Mouse (Mus musculus): Measurements from ENCODE around the gene Mast3. TPM values are rescaled to one million over a fixed set of nuclear protein-coding genes. Genes with fewer than 3 reads are reported as not detected.

The Mast3 gene
- polyA plus RNA-seq, 1 experiment: 32.5 TPM

- peaks cover 42% of the 10 kb centered on the region for H3K27me3 ChIP-seq (ENCODE audit: control insufficient read depth, insufficient read depth, insufficient read length)
- no peak overlapping the region for H3ac ChIP-seq (ENCODE audit: control insufficient read depth, insufficient read length, low read depth)
- H3K4me3 ChIP-seq (ENCODE audit: insufficient read depth, poor library complexity, severe bottlenecking): no peak overlapping the region
- no peaks in the 10 kb centered on the region for H3K79me3 ChIP-seq (ENCODE audit: low read depth)
- no peaks in the 10 kb centered on the region for H3K79me2 ChIP-seq (ENCODE audit: control insufficient read depth, insufficient read depth)
- no peaks in the 10 kb centered on the region for H3K36me3 ChIP-seq (ENCODE audit: control insufficient read depth, insufficient read depth)
- TF ChIP-seq USF1 (IDR thresholded peaks at IDR 0.05; ENCODE audit: low read depth) (no peak), FOSL1 (IDR thresholded peaks at IDR 0.05; ENCODE audit: insufficient read depth, low read length, poor library complexity, severe bottlenecking) (no peak), CTCF (IDR thresholded peaks at IDR 0.05; ENCODE audit: control insufficient read depth, insufficient read depth, insufficient read length) (no peak), MAX (IDR thresholded peaks at IDR 0.05) (no peak), MYOD1 (IDR thresholded peaks at IDR 0.05; ENCODE audit: control insufficient read depth, insufficient read length, low read depth) (no peak), MYOG (IDR thresholded peaks at IDR 0.05; ENCODE audit: control insufficient read depth, extremely low read depth, insufficient read length) (no peak), CEBPB (IDR thresholded peaks at IDR 0.05; ENCODE audit: low read depth) (no peak)
Observed at GRCm38 (mm10) chr8:70746676-70747075, 58.2 kb downstream of the Mast3 start.

- TF ChIP-seq MYOD1 (IDR thresholded peaks at IDR 0.05; ENCODE audit: control insufficient read depth, insufficient read length, low read depth) (no peak), USF1 (IDR thresholded peaks at IDR 0.05; ENCODE audit: low read depth) (no peak), FOSL1 (IDR thresholded peaks at IDR 0.05; ENCODE audit: insufficient read depth, low read length, poor library complexity, severe bottlenecking) (no peak), CEBPB (IDR thresholded peaks at IDR 0.05; ENCODE audit: low read depth) (no peak), MYOG (IDR thresholded peaks at IDR 0.05; ENCODE audit: control insufficient read depth, extremely low read depth, insufficient read length) (no peak), MAX (IDR thresholded peaks at IDR 0.05) (no peak), CTCF (IDR thresholded peaks at IDR 0.05; ENCODE audit: control insufficient read depth, insufficient read depth, insufficient read length) (no peak)
- Histone ChIP-seq H3K4me3 (ENCODE audit: insufficient read depth, poor library complexity, severe bottlenecking) (no peak overlapping the region), H3K79me2 (ENCODE audit: control insufficient read depth, insufficient read depth) (no peaks in the 10 kb centered on the region), H3K79me3 (ENCODE audit: low read depth) (no peaks in the 10 kb centered on the region), H3K36me3 (ENCODE audit: control insufficient read depth, insufficient read depth) (no peaks in the 10 kb centered on the region), H3ac (ENCODE audit: control insufficient read depth, insufficient read length, low read depth) (no peak overlapping the region), H3K27me3 (ENCODE audit: control insufficient read depth, insufficient read depth, insufficient read length) (peaks cover 46% of the 10 kb centered on the region)
Observed at GRCm38 (mm10) chr8:70745691-70746220, 59.1 kb downstream of the Mast3 start.

- Histone ChIP-seq H3K4me3 (ENCODE audit: insufficient read depth, poor library complexity, severe bottlenecking) (no peak overlapping the region), H3ac (ENCODE audit: control insufficient read depth, insufficient read length, low read depth) (no peak overlapping the region), H3K79me2 (ENCODE audit: control insufficient read depth, insufficient read depth) (no peaks in the 10 kb centered on the region), H3K79me3 (ENCODE audit: low read depth) (no peaks in the 10 kb centered on the region), H3K36me3 (ENCODE audit: control insufficient read depth, insufficient read depth) (no peaks in the 10 kb centered on the region), H3K27me3 (ENCODE audit: control insufficient read depth, insufficient read depth, insufficient read length) (peaks cover 48% of the 10 kb centered on the region)
- TF ChIP-seq USF1 (IDR thresholded peaks at IDR 0.05; ENCODE audit: low read depth): no peak
- TF ChIP-seq MYOD1 (IDR thresholded peaks at IDR 0.05; ENCODE audit: control insufficient read depth, insufficient read length, low read depth): no peak
- no peak for TF ChIP-seq CEBPB (IDR thresholded peaks at IDR 0.05; ENCODE audit: low read depth)
Observed at GRCm38 (mm10) chr8:70744806-70745205, 60.0 kb downstream of the Mast3 start.

GRCm38 (mm10) chr8:70743656-70744590, 60.9 kb downstream of the Mast3 start:
- H3K4me3 ChIP-seq (ENCODE audit: insufficient read depth, poor library complexity, severe bottlenecking): no peak overlapping the region
- H3ac ChIP-seq (ENCODE audit: control insufficient read depth, insufficient read length, low read depth): no peak overlapping the region
- no peaks in the 10 kb centered on the region for H3K36me3 ChIP-seq (ENCODE audit: control insufficient read depth, insufficient read depth)
- H3K79me2 ChIP-seq (ENCODE audit: control insufficient read depth, insufficient read depth): no peaks in the 10 kb centered on the region
- H3K79me3 ChIP-seq (ENCODE audit: low read depth): no peaks in the 10 kb centered on the region
- TF ChIP-seq FOSL1 (IDR thresholded peaks at IDR 0.05; ENCODE audit: insufficient read depth, low read length, poor library complexity, severe bottlenecking) (no peak), USF1 (IDR thresholded peaks at IDR 0.05; ENCODE audit: low read depth) (peak; percentile 62)
- H3K27me3 ChIP-seq (ENCODE audit: control insufficient read depth, insufficient read depth, insufficient read length): peaks cover 45% of the 10 kb centered on the region

- H3K4me3 ChIP-seq (ENCODE audit: insufficient read depth, poor library complexity, severe bottlenecking): no peak overlapping the region
- H3K27me3 ChIP-seq (ENCODE audit: control insufficient read depth, insufficient read depth, insufficient read length): peaks cover 47% of the 10 kb centered on the region
- no peak for TF ChIP-seq MYOD1 (IDR thresholded peaks at IDR 0.05; ENCODE audit: control insufficient read depth, insufficient read length, low read depth)
- TF ChIP-seq FOSL1 (IDR thresholded peaks at IDR 0.05; ENCODE audit: insufficient read depth, low read length, poor library complexity, severe bottlenecking): no peak
- no peak for TF ChIP-seq CTCF (IDR thresholded peaks at IDR 0.05; ENCODE audit: control insufficient read depth, insufficient read depth, insufficient read length)
- TF ChIP-seq CEBPB (IDR thresholded peaks at IDR 0.05; ENCODE audit: low read depth): no peak
- no peak for TF ChIP-seq MAX (IDR thresholded peaks at IDR 0.05)
- TF ChIP-seq MYOG (IDR thresholded peaks at IDR 0.05; ENCODE audit: control insufficient read depth, extremely low read depth, insufficient read length): no peak
- TF ChIP-seq USF1 (IDR thresholded peaks at IDR 0.05; ENCODE audit: low read depth): no peak
- no peak overlapping the region for H3ac ChIP-seq (ENCODE audit: control insufficient read depth, insufficient read length, low read depth)
- no peaks in the 10 kb centered on the region for H3K79me2 ChIP-seq (ENCODE audit: control insufficient read depth, insufficient read depth)
- H3K36me3 ChIP-seq (ENCODE audit: control insufficient read depth, insufficient read depth): no peaks in the 10 kb centered on the region
- no peaks in the 10 kb centered on the region for H3K79me3 ChIP-seq (ENCODE audit: low read depth)
Observed at GRCm38 (mm10) chr8:70742981-70743655, 61.7 kb downstream of the Mast3 start.
